Comparison of ENCODE assay signal across 9 mouse cellular contexts in genomic region chr5:124010077-124010476, GRCm38 (mm10). TPM values are rescaled to one million over a fixed set of nuclear protein-coding genes. Genes with fewer than 3 reads are reported as not detected.
DNase-seq lines count a peak whose midpoint lies in the region; ATAC-seq and TF ChIP-seq lines count a peak whose summit lies in the region.
"Had no signal": no experiment of that assay in that cellular context is flagged by ENCODE, and none has a peak within 500 bp of the region (broad histone marks: within the 10 kb centered on the region; RNA-seq: fewer than 3 reads in every experiment).

No protein-coding gene starts in this region.

- H3K36me3 ChIP-seq in forebrain, embryonic 11.5 days (ENCODE audit: control insufficient read depth, insufficient read depth, low read length), result peaks cover 14% of the 10 kb centered on the region; the same call in 1 of the 2 replicates
- H3K36me3 ChIP-seq in forebrain, postnatal 0 days (ENCODE audit: insufficient read depth), result peaks cover 52% of the 10 kb centered on the region
- H3K36me3 ChIP-seq in megakaryocyte, embryonic 14.5 days (replicated peaks; ENCODE audit: low read length), result peaks cover 97% of the 10 kb centered on the region
- peaks cover 27% of the 10 kb centered on the region for H3K36me3 ChIP-seq in intestine, postnatal 0 days (ENCODE audit: control insufficient read depth, insufficient read depth)
- peaks cover 34% of the 10 kb centered on the region for H3K36me3 ChIP-seq in small intestine, adult 2 months (ENCODE audit: control insufficient read depth, insufficient read depth, low read length)

- TF ChIP-seq POLR2A in small intestine, adult 2 months (IDR thresholded peaks at IDR 0.05; ENCODE audit: low read depth, low read length), result no peak

- no peak overlapping the region for H3K4me3 ChIP-seq in forebrain, embryonic 11.5 days (ENCODE audit: low read depth, low read length)
- no peak overlapping the region for H3K4me3 ChIP-seq in forebrain, postnatal 0 days (ENCODE audit: low read depth, low read length)
- peak overlapping the region; percentile 65 for H3K4me3 ChIP-seq in megakaryocyte, embryonic 14.5 days (replicated peaks)
- H3K4me3 ChIP-seq in intestine, postnatal 0 days (ENCODE audit: low read depth, low read length), result no peak overlapping the region
- H3K4me3 ChIP-seq in small intestine, adult 2 months (ENCODE audit: low read depth, low read length), result no peak overlapping the region
- H3K4me3 ChIP-seq: neural tube, embryonic 12.5 days had no signal

- no peaks in the 10 kb centered on the region for H3K9me3 ChIP-seq in forebrain, embryonic 11.5 days (ENCODE audit: control insufficient read depth, low read length)
- no peaks in the 10 kb centered on the region for H3K9me3 ChIP-seq in forebrain, postnatal 0 days (ENCODE audit: low read length)
- H3K9me3 ChIP-seq in megakaryocyte, embryonic 14.5 days, result no peaks in the 10 kb centered on the region
- no peaks in the 10 kb centered on the region for H3K9me3 ChIP-seq in intestine, postnatal 0 days (ENCODE audit: control insufficient read depth)
- H3K9me3 ChIP-seq: neural tube, embryonic 12.5 days had no signal

- no peaks in the 10 kb centered on the region for H3K27me3 ChIP-seq in forebrain, embryonic 11.5 days (ENCODE audit: control insufficient read depth, insufficient read depth, low read length)
- no peaks in the 10 kb centered on the region for H3K27me3 ChIP-seq in forebrain, postnatal 0 days (ENCODE audit: insufficient read depth, low read length)
- no peaks in the 10 kb centered on the region for H3K27me3 ChIP-seq in megakaryocyte, embryonic 14.5 days (replicated peaks)
- H3K27me3 ChIP-seq in intestine, postnatal 0 days (replicated peaks; ENCODE audit: control insufficient read depth, insufficient read depth, low read length), result no peaks in the 10 kb centered on the region
- no peaks in the 10 kb centered on the region for H3K27me3 ChIP-seq in small intestine, adult 2 months (ENCODE audit: control insufficient read depth, insufficient read depth, low read length)
- H3K27me3 ChIP-seq: neural tube, embryonic 12.5 days had no signal

- no peak for DNase-seq in forebrain, embryonic 11.5 days (ENCODE audit: low spot score)
- DNase-seq in forebrain, postnatal 0 days, result no peak
- no peak for DNase-seq in frontal cortex, postnatal 36 days (ENCODE audit: low spot score in 2 of 2)
- DNase-seq in urinary bladder, adult 18-20 months (ENCODE audit: low spot score in 2 of 2), result no peak

- H3K4me1 ChIP-seq in forebrain, embryonic 11.5 days (replicated peaks; ENCODE audit: control insufficient read depth, insufficient read depth, low read length), result peaks cover 28% of the 10 kb centered on the region
- H3K4me1 ChIP-seq in forebrain, postnatal 0 days (ENCODE audit: insufficient read depth), result peaks cover 23% of the 10 kb centered on the region
- H3K4me1 ChIP-seq in megakaryocyte, embryonic 14.5 days, result peaks cover 96% of the 10 kb centered on the region
- H3K4me1 ChIP-seq in intestine, postnatal 0 days (replicated peaks; ENCODE audit: control insufficient read depth, insufficient read depth, low read length), result peaks cover 17% of the 10 kb centered on the region; the same call in 1 of the 2 replicates
- H3K4me1 ChIP-seq in small intestine, adult 2 months (ENCODE audit: control insufficient read depth, insufficient read depth, insufficient read length, low read length), result peaks cover 68% of the 10 kb centered on the region

- H3K9ac ChIP-seq in forebrain, embryonic 11.5 days (ENCODE audit: low read length), result no peak overlapping the region
- H3K9ac ChIP-seq in forebrain, postnatal 0 days, result no peak overlapping the region
- H3K9ac ChIP-seq in intestine, postnatal 0 days (ENCODE audit: low read depth, low read length), result no peak overlapping the region

- ATAC-seq in forebrain, embryonic 11.5 days (replicated peaks; ENCODE audit: low FRiP score), result no peak
- no peak for ATAC-seq in forebrain, postnatal 0 days
- ATAC-seq in megakaryocyte, adult 5-6 weeks (ENCODE audit: poor library complexity, severe bottlenecking), result no peak
- ATAC-seq in intestine, postnatal 0 days, result no peak

- H3K4me2 ChIP-seq in forebrain, embryonic 11.5 days (ENCODE audit: low read depth, low read length, severe bottlenecking), result no peak overlapping the region
- H3K4me2 ChIP-seq in forebrain, postnatal 0 days (ENCODE audit: low read depth), result no peak overlapping the region
- H3K4me2 ChIP-seq in intestine, postnatal 0 days (replicated peaks; ENCODE audit: low read depth), result no peak overlapping the region

- 90% methylated on average over 8 of the region's 8 CpGs for WGBS in forebrain, embryonic 11.5 days
- 89% methylated on average over 8 of the region's 8 CpGs for WGBS in forebrain, postnatal 0 days
- WGBS in intestine, postnatal 0 days, result 49% methylated on average over 8 of the region's 8 CpGs
- 42% methylated on average over 8 of the region's 8 CpGs for WGBS in small intestine, adult 2 months

- H3K27ac ChIP-seq in forebrain, embryonic 11.5 days (ENCODE audit: low read depth, low read length), result peak overlapping the region; percentile 84; the same call in 1 of the 2 replicates
- H3K27ac ChIP-seq in forebrain, postnatal 0 days (ENCODE audit: low read depth, low read length), result no peak overlapping the region
- H3K27ac ChIP-seq in intestine, postnatal 0 days (ENCODE audit: low read depth, low read length), result peak overlapping the region; percentile 58
- H3K27ac ChIP-seq in small intestine, adult 2 months (ENCODE audit: insufficient read depth, low read depth, low read length), result peak overlapping the region; percentile 46

- no peak for TF ChIP-seq CTCF in forebrain, postnatal 0 days (IDR thresholded peaks at IDR 0.05; ENCODE audit: low read depth)
- no peak for TF ChIP-seq CTCF in intestine, postnatal 0 days (IDR thresholded peaks at IDR 0.05; ENCODE audit: low read depth)
- TF ChIP-seq CTCF in small intestine, adult 2 months (IDR thresholded peaks at IDR 0.05; ENCODE audit: extremely low read depth, insufficient read length, insufficient replicate concordance, low read depth, low read length), result no peak

RNA-seq across cellular contexts. Expression of gene Vps37b, which starts 22.0 kb away (rescaled TPM):
- 60.2 and 61.4 TPM in 2 replicates for polyA plus RNA-seq in forebrain, embryonic 11.5 days (2014; fragmentation: Nextera tagmentation; extraction: Ambion mirVana)
- 62.0 and 62.2 TPM in 2 replicates for total RNA-seq in forebrain, postnatal 0 days (2014; rRNA removed)
- polyA plus RNA-seq in forebrain, postnatal 0 days (2015; fragmentation: Nextera tagmentation; extraction: Ambion mirVana), result 76.5 and 90.8 TPM in 2 replicates
- 437 and 1,468 TPM in 2 replicates for polyA plus RNA-seq in megakaryocyte, embryonic 14.5 days (2012; ENCODE audit: insufficient read depth, low replicate concordance)
- total RNA-seq in megakaryocyte, adult 5-6 weeks (2015), result 28.9 and 29.2 TPM in 2 replicates
- 29.1 and 29.9 TPM in 2 replicates for total RNA-seq in megakaryocyte, adult 5-6 weeks (2017)
- 16.7 and 17.8 TPM in 2 replicates for polyA plus RNA-seq in intestine, postnatal 0 days (2015; fragmentation: Nextera tagmentation; extraction: Ambion mirVana)
- 35.9 and 55.6 TPM in 2 replicates for polyA plus RNA-seq in small intestine, adult 2 months (2012; rRNA removed)

RNA-seq across cellular contexts. Expression of gene Hip1r, which starts 36.6 kb away (rescaled TPM):
- polyA plus RNA-seq in forebrain, embryonic 11.5 days (2014; fragmentation: Nextera tagmentation; extraction: Ambion mirVana), result 7.3 and 8.6 TPM in 2 replicates
- 52.2 and 55.0 TPM in 2 replicates for total RNA-seq in forebrain, postnatal 0 days (2014; rRNA removed)
- polyA plus RNA-seq in forebrain, postnatal 0 days (2015; fragmentation: Nextera tagmentation; extraction: Ambion mirVana), result 22.2 and 29.8 TPM in 2 replicates
- polyA plus RNA-seq in megakaryocyte, embryonic 14.5 days (2012; ENCODE audit: insufficient read depth, low replicate concordance), result 5.4 and 11.0 TPM in 2 replicates
- total RNA-seq in megakaryocyte, adult 5-6 weeks (2015), result 6.0 and 6.6 TPM in 2 replicates
- 12.1 and 13.0 TPM in 2 replicates for total RNA-seq in megakaryocyte, adult 5-6 weeks (2017)
- 18.3 and 22.6 TPM in 2 replicates for polyA plus RNA-seq in intestine, postnatal 0 days (2015; fragmentation: Nextera tagmentation; extraction: Ambion mirVana)
- polyA plus RNA-seq in small intestine, adult 2 months (2012; rRNA removed), result 30.3 and 40.9 TPM in 2 replicates
